In the genomic region with DNA sequence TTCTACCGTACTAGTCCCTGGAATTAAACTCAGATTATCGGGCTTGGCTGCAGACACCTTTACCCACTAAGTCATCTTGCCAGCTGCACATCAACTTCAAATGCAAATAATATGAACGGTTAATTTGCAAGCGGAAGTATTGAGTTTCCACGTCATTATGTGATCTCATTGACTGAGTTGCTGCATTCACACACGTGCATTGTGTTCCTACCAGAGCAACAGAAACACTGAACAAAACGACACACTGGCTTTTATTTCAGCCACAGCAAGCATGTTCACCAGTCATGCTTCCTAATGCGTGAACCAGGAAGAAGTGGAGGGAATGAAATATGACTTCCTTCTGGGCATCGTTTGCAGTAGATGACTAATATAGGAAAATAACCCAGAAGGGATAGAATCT, we compare ENCODE assay signal across 26 mouse cellular contexts.
A peak's percentile ranks its signal among the peaks of the same experiment; 100 is the strongest.
DNase-seq lines count a peak whose midpoint lies in the region; ATAC-seq and TF ChIP-seq lines count a peak whose summit lies in the region.
"Had no signal": no experiment of that assay in that cellular context is flagged by ENCODE, and none has a peak within 500 bp of the region (broad histone marks: within the 10 kb centered on the region; RNA-seq: fewer than 3 reads in every experiment).

No protein-coding gene starts in this region.

- H3K4me1 ChIP-seq in bone marrow macrophage, adult 2 months (ENCODE audit: control insufficient read depth, insufficient read depth, low read length) = peaks cover 49% of the 10 kb centered on the region
- no peaks in the 10 kb centered on the region; the same call in 1 of the 2 replicates for H3K4me1 ChIP-seq in liver, postnatal 0 days (ENCODE audit: insufficient read depth)
- H3K4me1 ChIP-seq: embryonic facial prominence, embryonic 12.5 days; forebrain, embryonic 13.5 days; forebrain, embryonic 15.5 days had no signal

- H3K4me3 ChIP-seq in bone marrow macrophage, adult 2 months (ENCODE audit: insufficient read depth, low read length) = no peak overlapping the region
- H3K4me3 ChIP-seq in left cerebral cortex, adult 2 months = no peak overlapping the region
- no peak overlapping the region for H3K4me3 ChIP-seq in liver, postnatal 0 days (ENCODE audit: low read depth, low read length)
- H3K4me3 ChIP-seq: embryonic facial prominence, embryonic 10.5 days; embryonic facial prominence, embryonic 12.5 days; forebrain, embryonic 13.5 days; forebrain, embryonic 15.5 days had no signal

- WGBS in liver, postnatal 0 days (ENCODE audit: insufficient replicate concordance) = 67% methylated on average over 9 of the region's 9 CpGs

- no peaks in the 10 kb centered on the region for H3K36me3 ChIP-seq in liver, postnatal 0 days (replicated peaks; ENCODE audit: insufficient read depth, low read length)
- H3K36me3 ChIP-seq: embryonic facial prominence, embryonic 10.5 days; embryonic facial prominence, embryonic 12.5 days; forebrain, embryonic 15.5 days; G1E had no signal

- H3K27me3 ChIP-seq in liver, postnatal 0 days (ENCODE audit: insufficient read depth, low read length) = no peaks in the 10 kb centered on the region
- H3K27me3 ChIP-seq: embryonic facial prominence, embryonic 12.5 days; forebrain, embryonic 13.5 days; forebrain, embryonic 15.5 days; Patski had no signal

- H3K27ac ChIP-seq in bone marrow macrophage, adult 2 months (ENCODE audit: insufficient read depth, low read depth, low read length) = 0 out of 2 replicates have a peak overlapping the region, but pooled peaks have one; percentile 31
- H3K27ac ChIP-seq in left cerebral cortex, adult 2 months = no peak overlapping the region
- H3K27ac ChIP-seq in liver, postnatal 0 days (ENCODE audit: low read depth) = no peak overlapping the region
- H3K27ac ChIP-seq: embryonic facial prominence, embryonic 10.5 days; embryonic facial prominence, embryonic 12.5 days; forebrain, embryonic 13.5 days; forebrain, embryonic 15.5 days had no signal

- no peak for TF ChIP-seq POLR2A in bone marrow macrophage, adult 2 months (IDR thresholded peaks at IDR 0.05; ENCODE audit: borderline replicate concordance, low read depth, low read length)

- intact Hi-C loops in left cerebral cortex, adult 2 months (cut with DNase I) = no loop called here

- peak; percentile 50; the same call in 1 of the 2 replicates for ATAC-seq in neutrophil, adult 5-6 weeks (ENCODE audit: extremely low read depth, insufficient number of reproducible peaks, low FRiP score, poor library complexity, severe bottlenecking)
- no peak for ATAC-seq in liver, postnatal 0 days
- ATAC-seq: activated CD4-positive, CD25-positive, alpha-beta regulatory T cell, adult 4 months; forebrain, embryonic 13.5 days; forebrain, embryonic 15.5 days; forebrain, postnatal 0 days; Patski had no signal

- no peaks in the 10 kb centered on the region for H3K9me3 ChIP-seq in liver, postnatal 0 days (ENCODE audit: low read length)
- H3K9me3 ChIP-seq: embryonic facial prominence, embryonic 10.5 days; embryonic facial prominence, embryonic 12.5 days; forebrain, embryonic 13.5 days; forebrain, embryonic 15.5 days; G1E had no signal

- peak; percentile 79 for DNase-seq in A20 (ENCODE audit: low read depth, low spot score)
- DNase-seq in B cell, adult 2 months = peak; percentile 35 to 46
- DNase-seq in layer of hippocampus, postnatal 25 days (ENCODE audit: extremely low spot score in 1 of 2, low spot score in 1 of 2) = no peak
- DNase-seq in spleen, postnatal 4 days (ENCODE audit: low spot score in 2 of 2) = no peak
- DNase-seq in left cerebral cortex, adult 2 months (ENCODE audit: extremely low spot score in 1 of 2, low spot score in 2 of 2) = no peak
- no peak for DNase-seq in liver, postnatal 0 days
- DNase-seq: adrenal gland, adult 8-10 months; adrenal gland, postnatal 14 days; adrenal gland, postnatal 36 days; cerebellum, adult 11 months; cerebellum, adult 18-20 months; cerebellum, adult 8-10 months; cerebellum, adult 9-11 months; cerebellum, postnatal 14 days; cerebellum, postnatal 36 days; embryo, embryonic 11 days; forebrain, postnatal 0 days had no signal

- TF ChIP-seq CTCF in bone marrow macrophage, adult 2 months (IDR thresholded peaks at IDR 0.05; ENCODE audit: low read depth, low read length) = no peak
- TF ChIP-seq CTCF in left cerebral cortex, adult 2 months (IDR thresholded peaks at IDR 0.05) = no peak
- no peak for TF ChIP-seq CTCF in liver, postnatal 0 days (IDR thresholded peaks at IDR 0.05; ENCODE audit: low read depth)

- H3K4me2 ChIP-seq in liver, postnatal 0 days (ENCODE audit: low read depth, low read length) = no peak overlapping the region
- H3K4me2 ChIP-seq: embryonic facial prominence, embryonic 12.5 days; forebrain, embryonic 13.5 days; forebrain, embryonic 15.5 days had no signal

- H3K9ac ChIP-seq in liver, postnatal 0 days (replicated peaks) = no peak overlapping the region
- H3K9ac ChIP-seq: embryonic facial prominence, embryonic 12.5 days; forebrain, embryonic 13.5 days; forebrain, embryonic 15.5 days; forebrain, postnatal 0 days had no signal

- no peak for TF ChIP-seq EP300 in liver, postnatal 0 days (IDR thresholded peaks at IDR 0.05; ENCODE audit: low read depth)

Comparison
In these comparisons a context has a peak if more than half of its experiments do, and no peak if none do; other contexts are left out.
1. DNase-seq: peak in A20 (single experiment) and B cell, adult 2 months (2 of 2); none in layer of hippocampus, postnatal 25 days (0 of 2), spleen, postnatal 4 days (0 of 2), left cerebral cortex, adult 2 months (0 of 2) and liver, postnatal 0 days (single experiment).